Mouse (Mus musculus) mouse embryonic stem cell (cell line): ENCODE data around the gene Bex3.
"Not testable (repeated sequence)": the region's sequence is repeated elsewhere in the genome, so short reads cannot be mapped to it uniquely, and the experiment has no call there.

Experiments
- in situ Hi-C, 2 experiments: fragments of 300-500 bp; cut with MboI; formaldehyde crosslinking; loops; 1 replicate in 1 of 2; 3 replicates in 1 of 2; pipeline ENCODE4 v1.14.3; 2019 to 2020; ENCODE audit warnings: low sequenced_read_pairs in 2 of 2, low pct_unique_long_range_greater_than_20kb in 1 of 2, mixed read lengths in 1 of 2; ENCODE audit not compliant: unreplicated experiment in 1 of 2

The Bex3 gene

DNA sequence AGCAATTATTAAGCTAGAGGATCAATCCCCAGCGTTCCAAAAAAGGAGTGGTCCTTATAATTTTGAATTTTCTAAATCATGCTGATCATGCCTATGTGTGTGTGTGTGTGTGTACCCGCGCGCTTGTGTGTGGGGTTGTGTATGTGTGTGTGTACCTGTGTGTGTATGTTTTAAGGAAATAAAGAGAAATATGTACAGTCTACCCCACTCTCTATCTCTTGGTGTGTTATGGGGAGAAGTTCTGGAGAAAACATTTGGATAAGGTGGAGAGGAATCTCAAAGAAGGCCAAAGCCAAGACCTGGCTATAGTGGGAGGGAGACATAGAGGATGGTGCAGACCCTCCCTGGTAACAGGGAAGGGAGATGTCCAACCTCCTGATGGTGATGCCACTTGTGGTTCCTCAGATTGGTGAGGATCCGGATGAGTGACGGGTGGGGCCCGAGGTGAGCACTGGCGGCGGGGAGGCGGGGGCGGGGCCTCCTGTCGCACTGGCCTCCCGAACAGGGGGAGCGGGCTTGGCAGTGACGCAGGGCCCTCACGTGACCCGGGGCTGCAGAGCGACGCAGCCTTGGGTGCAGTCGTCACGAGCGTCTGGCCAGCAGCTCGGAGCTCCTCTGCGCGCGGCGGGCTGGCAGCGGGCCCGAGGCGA, at the start of gene Bex3:
Bex3 (plus strand) TSS at position 511 of the 650 bp plus-strand sequence.
- in situ Hi-C loops: not testable (repeated sequence)

DNA sequence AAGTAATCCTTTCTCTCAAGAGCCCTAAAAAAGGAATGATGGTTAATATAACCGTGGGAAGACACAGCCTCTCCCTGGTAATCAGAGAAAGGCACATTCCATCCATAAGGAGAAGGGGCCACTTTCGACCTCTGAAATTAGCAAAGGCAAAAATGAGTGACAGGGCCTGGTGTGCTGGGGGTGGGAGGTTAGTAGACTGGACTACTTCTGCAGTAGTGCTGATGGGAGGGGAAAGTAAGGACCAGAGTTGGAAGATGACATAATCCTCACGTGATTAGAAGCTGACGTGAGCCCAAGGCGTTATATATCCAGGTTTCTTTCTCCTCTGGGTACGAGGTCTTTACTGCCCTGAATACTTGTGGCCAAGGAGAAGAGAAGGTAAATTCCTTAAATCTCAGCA, 46.3 kb upstream of the Bex3 start:
- in situ Hi-C loops: no loop called here

DNA sequence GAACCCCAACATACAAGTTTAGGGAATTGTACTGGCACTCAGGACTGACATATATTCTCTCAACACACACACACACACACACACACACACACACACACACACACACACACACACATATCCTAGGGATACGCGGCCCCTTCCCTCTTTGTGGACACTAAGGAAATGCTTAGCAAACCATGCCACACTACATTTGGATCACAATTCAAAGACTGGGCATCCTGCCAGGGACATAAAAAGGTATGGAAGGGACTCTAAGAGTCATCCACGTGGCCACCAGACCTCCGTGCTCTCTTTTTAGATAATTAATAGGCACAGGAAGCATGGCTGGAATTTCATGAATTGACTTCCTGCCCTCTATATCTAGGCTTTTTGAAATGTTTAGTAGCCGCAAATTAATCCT, 42.3 kb upstream of the Bex3 start:
- in situ Hi-C loops: no loop called here

DNA sequence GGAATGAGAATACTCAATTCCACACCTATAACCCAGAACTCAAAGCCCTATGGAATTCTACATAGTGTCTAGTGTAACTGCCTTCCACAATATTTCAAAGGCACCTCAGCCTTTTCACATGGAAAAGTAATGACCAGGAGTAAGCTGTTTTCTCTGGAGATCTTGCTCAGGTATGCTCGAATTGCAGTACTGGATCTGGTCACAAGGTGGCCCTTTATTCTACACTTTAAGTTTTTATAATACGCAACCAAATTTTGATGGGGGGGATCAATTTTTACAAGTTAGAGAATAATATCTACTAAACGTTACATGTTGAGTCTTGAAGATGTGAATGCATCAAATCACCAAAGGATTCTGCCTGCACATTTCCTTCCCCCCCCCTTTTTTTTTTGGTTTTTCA, 31.9 kb upstream of the Bex3 start:
- in situ Hi-C loops: no loop called here

DNA sequence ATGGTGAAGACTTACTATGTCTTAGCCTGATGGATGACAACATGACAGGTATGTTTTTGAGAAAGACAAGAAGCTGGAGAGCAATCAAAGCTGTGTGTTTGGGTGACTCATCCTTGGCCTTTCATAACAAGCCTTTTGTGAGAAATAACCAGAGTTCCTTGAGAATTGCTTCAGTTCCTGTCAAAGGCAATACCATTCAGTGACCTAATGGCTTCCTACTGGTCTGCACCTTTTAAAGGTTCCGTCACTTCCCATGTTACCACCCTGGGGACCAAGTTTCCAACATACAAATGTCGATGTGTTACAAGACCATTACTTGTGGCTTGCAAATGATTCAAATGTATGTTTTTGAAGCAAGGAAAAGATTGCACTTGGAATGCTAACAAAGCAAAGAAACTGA, 26.9 kb upstream of the Bex3 start:
- in situ Hi-C loops: no loop called here

DNA sequence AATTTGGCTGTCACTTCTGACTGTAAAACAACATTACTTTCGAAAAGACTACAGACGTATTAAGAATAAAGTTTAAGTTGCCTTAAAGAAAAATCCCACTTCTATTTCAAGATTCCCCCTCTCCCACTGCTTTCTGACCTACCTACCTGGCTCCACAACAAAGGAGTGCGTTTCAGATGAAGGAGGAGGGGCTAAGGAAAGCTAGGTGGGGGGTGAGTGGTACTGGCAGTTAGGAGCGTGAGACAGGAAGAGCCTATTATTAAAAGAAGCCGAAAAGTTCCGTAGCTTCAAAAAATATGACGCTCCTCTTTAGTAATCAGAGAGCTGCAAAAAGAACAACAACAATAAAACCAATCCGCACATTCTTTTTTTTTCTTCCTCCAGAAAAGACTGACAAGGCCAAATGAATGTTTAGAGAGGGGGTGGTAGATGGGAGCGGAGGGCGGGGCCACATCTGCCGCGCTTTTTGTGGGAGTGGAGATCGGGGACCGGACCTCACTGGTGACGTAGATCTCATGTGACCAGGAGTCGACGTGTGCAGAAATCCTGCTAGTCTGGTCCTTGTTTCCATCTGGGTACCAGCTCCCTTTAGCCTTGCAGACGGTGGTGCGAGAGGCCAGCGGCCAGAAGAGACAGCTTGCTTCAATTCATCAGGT, 25.4 kb upstream of the Bex3 start, which contains the start of gene Tceal9:
Tceal9 (plus strand) TSS at position 506 of the 656 bp plus-strand sequence.
- in situ Hi-C loops: no loop called here

DNA sequence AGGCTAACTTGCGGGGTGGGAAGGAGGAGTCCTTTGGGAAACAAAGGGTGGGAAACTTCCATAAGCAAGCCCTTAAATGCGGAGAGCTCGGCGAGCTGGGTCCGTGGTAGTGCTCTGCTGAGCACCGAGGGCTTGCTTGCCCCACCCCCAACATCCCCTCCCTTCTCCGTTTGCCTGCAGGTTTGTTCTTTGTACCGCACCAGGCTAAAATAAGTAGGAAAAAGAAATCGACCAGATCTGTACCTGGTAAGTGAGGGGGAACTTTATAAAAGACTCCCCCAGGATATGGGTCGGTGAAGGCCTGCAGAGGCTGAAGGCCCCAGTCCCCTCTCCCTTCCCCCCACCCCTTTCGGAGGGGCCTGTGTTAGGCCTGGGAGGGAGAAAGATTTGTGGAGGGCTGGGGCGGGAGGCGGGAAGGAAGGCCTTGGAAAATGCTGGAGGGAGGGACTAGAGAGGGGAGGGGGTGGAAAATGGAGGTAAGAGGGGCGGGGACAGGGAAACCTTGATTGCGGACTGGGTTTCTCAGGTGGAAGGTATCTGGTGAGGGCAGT, 24.5 kb upstream of the Bex3 start:
- in situ Hi-C loops: no loop called here

DNA sequence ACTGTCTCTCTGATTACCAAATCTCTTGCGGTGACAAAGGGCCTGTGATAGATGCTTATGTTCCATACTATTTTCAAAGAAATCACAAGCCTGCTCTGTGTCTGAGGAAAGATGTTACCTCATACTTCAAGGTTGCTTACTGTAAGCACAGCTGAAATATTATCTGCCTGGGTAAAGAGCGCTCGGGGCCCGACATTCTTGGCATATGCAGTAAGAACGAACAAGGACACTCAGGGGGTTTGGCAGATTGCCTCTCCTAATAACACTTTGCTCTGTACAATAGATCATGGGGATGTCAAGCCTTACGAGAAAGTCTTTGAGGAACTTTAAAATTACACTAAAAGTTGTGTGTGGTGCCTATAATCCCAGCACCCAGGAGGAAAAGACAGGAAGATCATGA, 21.2 kb upstream of the Bex3 start:
- in situ Hi-C loops: no loop called here

DNA sequence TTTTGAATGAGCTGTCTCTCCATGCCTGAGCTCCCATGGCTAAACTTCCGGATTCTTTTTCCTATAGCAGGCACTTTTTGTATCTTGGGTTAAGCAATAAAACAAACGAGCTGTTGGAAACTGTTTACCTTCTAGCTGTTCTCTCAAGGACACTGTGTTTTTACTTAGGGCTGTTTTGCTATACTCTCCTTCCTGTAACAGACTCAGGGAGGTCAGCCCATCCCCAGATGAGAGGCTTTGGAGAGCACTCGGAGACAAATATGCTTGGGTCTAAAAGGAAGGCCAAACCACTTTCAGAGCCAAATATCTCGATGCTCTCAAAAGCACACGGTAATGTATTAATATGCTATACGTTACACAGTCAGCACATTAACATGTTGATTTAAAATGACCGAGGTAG, 20.4 kb upstream of the Bex3 start:
- in situ Hi-C loops: no loop called here

DNA sequence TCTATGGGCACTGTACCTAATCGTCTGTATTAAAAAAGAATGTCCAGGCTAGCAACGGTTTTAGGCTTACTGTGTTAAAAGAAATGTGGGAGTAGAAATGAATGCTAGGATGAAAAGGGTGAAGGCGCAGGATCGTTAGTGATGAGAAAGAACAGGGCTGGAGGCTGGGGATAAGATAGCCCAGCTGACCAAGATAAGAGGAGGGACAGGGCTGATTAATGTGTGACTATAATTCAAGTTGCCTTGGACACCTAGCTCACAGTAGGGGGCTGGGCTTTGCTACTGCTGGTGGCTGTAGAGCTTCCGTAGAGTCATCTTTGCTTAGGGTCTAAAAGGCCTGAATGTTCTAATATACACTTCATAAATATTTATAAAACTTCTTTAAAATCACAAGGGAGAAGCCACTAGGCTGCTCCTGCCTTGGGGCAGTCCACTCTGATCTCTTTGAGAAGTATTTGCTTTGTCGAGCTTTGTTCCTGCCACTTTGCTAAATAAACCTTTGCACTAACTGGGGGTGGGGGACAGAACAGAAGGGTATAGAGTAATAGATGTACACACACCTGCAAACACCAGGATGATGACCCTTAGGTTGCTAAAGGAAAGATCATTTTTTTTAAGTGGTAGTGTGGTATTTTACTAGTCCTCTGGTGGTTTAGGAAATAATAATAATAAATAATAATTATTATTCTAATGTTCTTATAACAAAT, 17.9 kb upstream of the Bex3 start:
- in situ Hi-C loops: no loop called here

DNA sequence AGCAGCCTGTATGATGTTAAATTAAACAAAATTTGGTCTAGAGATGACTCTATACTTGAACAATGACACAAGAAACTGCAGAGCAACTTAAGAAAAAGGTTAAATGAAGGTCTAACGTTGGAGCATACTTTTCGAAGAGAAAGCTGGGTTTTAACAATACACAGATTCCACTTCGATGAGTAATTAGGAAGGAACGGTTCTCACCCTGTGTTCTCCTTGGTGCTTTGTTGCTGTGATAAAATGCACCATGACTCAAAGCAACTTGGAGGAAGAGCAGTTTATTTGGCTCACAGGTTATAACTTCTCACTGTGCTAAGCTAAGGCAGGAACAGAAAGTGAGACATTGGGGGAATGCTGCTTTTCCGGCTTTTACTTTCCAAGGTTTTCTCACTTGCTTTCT, 2.3 kb upstream of the Bex3 start:
- in situ Hi-C loops: no loop called here

DNA sequence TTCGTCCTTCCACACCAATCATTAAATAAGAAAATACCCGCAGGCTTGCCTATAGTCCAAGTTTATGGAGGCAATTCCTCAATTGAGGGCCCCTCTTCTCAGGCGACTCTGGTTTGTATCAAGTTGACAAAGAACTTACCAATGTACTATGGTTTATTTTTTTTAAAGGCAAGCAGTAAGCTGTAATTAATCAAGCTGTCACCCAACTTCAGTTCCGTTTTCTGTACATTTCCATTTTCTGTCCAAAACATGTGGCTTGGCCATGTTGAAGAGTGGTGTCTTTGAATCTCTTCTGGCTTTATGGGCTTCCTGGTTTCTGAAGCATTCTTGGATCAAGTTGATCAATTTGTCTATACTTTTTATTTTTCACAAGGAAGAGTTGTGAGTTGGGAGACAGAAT, 1.9 kb upstream of the Bex3 start:
- in situ Hi-C loops: no loop called here

DNA sequence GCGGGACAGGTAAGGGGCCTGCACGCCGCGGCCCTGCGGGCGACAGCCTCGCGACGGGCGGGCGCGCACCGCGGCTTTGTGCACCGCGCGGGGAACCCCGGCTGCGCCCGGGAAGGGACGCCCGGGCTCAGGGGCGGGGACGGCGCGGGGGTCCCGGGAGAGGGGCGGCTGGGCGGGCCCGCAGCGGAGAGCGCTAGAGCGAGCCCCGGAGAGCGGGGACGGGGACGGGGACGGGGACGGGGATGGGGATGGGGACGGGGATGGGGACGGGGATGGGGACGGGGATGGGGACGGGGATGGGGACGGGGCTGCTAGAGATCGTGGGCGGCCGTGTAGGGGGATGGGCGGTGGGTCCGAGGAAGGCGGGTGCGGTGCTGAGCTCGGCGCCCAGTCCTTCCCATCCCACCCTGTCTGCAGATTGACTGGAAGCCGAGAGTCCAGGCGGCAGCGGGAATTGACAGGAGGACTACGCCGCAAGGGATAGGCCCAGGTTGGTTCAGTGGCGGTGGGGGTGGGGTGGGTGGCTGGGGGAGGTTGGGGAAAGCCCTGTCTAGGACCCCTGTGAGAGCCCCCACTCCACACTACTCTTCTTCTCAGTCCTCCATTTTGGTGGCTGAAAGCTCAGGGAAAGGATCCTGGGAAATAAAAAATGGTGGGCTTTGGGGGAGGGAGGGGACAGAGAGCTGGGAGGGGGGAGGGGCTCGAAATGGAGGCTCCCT, 499 bp downstream of the Bex3 start:
- in situ Hi-C loops: not testable (repeated sequence)

DNA sequence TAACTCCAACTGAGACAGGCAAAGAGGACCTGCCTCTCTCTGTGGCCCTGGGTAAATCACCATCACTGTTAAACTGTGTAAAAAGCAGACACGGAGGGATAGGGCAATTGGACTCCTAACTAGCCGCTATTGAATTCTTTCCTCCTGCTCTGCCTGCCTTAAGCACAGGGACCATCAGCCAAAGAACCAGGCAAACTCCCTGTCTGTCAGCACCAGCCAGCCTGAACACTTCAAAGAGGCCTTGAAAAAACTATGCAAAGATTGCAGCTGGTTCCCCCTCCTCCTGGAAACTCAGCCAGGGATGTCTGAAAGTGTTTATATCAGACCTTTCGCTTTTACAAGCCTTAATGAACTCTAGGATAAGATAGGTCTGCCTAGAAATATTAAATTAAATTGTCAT, 4.5 kb downstream of the Bex3 start:
- in situ Hi-C loops: no loop called here

DNA sequence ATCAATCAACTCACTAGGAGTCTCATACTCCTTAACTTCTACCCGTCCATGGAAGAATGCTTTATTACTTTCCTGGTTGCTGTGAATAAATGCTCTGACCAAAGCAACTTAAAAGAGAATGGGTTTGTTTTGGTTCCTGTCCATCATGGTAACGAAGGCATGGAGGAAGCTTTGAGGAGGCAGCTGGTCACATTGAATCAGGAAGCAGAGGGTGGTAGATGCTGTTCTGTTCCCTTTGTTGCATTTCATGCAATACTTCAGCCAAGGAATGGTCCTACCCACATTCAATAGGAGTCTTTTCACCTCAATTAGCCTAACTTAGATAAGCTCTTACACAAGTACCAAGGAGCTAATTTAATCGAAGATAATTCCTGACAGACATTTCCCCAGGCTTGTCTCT, 5.3 kb downstream of the Bex3 start:
- in situ Hi-C loops: no loop called here

DNA sequence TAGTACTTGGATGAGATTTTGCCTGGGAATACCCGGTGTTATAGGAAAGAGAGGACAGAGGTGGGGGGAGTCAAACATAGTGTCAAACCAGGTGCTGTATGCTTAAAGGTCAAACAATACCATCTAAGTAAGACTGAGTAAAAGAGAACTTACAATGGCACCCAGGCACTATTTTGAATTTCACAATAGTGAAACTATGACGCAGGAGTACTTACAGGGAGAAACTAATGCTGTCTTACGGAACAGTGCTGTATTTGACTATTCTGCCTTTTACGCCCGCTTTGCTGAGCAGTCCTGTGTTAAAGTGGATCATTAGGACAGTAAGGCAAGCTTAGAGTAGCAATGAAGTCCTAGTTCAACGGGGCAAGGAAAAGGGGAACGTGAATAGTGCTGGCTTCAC, 7.5 kb downstream of the Bex3 start:
- in situ Hi-C loops: no loop called here

DNA sequence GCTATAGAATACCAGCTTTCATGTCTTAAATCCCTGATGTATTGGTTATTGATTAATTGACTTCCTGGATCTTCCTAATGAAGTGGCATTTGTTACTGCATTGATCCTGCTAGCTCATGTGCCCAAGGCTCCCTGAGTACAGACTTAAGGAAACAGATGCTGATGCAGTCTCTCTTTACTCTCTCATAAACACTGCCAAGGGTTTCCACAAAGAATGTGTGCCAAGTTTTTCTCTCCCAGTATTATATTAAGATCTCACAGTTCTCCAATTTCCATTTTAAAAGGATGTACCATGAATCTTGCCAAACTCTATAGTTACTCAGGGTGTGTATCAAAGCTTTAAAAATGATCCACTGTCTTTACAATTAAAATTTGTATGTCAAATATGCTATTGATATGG, 8.3 kb downstream of the Bex3 start:
- in situ Hi-C loops: no loop called here

DNA sequence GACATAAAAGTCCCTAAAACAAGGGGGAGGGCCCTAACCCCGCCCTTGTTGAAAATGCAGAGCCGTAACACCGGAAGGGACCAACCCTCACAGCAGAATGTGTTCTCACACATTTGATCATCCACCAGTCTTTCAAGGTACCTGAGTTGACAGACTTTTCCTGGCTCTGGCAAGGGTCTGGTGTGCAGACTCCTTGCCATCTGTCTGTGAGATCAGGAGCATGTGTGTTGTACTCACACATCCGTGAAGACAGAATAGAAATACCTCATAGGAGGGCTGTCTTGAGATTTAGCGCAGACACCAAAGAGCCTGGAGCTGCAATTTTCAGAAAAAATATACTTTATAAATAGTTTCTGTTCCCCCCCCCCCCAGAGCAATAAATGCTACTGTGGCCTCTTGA, 9.4 kb downstream of the Bex3 start:
- in situ Hi-C loops: no loop called here

DNA sequence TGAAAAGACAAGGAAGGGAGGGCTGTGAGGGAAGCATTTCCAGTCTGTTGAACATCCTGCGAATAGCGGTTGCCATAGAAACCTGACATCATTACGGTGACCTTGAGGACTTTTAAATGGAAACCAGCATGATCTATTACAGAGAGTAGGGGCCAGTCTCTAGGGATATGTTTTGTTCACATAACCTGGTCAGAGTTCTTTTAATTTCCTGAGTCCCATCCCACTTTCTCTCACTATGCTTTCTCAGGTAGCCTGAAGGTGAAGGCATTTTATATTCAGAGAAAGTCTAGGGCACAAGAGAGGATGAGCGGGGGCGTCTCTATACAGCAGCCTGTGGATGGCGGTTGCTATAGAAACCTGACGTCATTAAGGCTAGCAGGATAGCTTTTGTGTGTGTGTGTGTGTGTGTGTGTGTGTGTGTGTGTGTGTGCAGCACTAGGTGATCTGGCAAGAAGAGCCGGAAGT, 20.8 kb downstream of the Bex3 start:
- in situ Hi-C loops: no loop called here
